11 mouse cellular contexts compared by ENCODE assay signal in genomic region chr14:121713166-121713829, GRCm38 (mm10).
DNase-seq lines count a peak whose midpoint lies in the region; ATAC-seq lines count a peak whose summit lies in the region.
"Had no signal": no experiment of that assay in that cellular context is flagged by ENCODE, and none has a peak within 500 bp of the region (broad histone marks: within the 10 kb centered on the region; RNA-seq: fewer than 3 reads in every experiment).

No protein-coding gene starts in this region.

- WGBS in heart, embryonic 15.5 days = 31% methylated on average over 7 of the region's 7 CpGs
- 28% methylated on average over 7 of the region's 7 CpGs for WGBS in embryonic facial prominence, embryonic 15.5 days
- 12% methylated on average over 7 of the region's 7 CpGs for WGBS in limb, embryonic 11.5 days

- no peaks in the 10 kb centered on the region for H3K9me3 ChIP-seq in heart, embryonic 15.5 days (replicated peaks)
- no peaks in the 10 kb centered on the region for H3K9me3 ChIP-seq in embryonic facial prominence, embryonic 15.5 days (replicated peaks)
- H3K9me3 ChIP-seq in limb, embryonic 11.5 days (ENCODE audit: control insufficient read depth, low read length) = no peaks in the 10 kb centered on the region

- H3K27me3 ChIP-seq in heart, embryonic 15.5 days = peaks cover 7% of the 10 kb centered on the region
- H3K27me3 ChIP-seq in embryonic facial prominence, embryonic 15.5 days = no peaks in the 10 kb centered on the region
- H3K27me3 ChIP-seq in limb, embryonic 11.5 days (ENCODE audit: control insufficient read depth, insufficient read depth, low read length) = no peaks in the 10 kb centered on the region

- 0 out of 2 replicates have a peak, but pooled peaks have one; percentile 28 for ATAC-seq in heart, embryonic 15.5 days (replicated peaks; ENCODE audit: insufficient number of reproducible peaks, insufficient read depth, low FRiP score, low read depth)
- ATAC-seq in embryonic facial prominence, embryonic 15.5 days (ENCODE audit: insufficient number of reproducible peaks, low FRiP score, low TSS enrichment, low read depth) = no peak; the same call in 1 of the 2 replicates
- peak; percentile 72 for ATAC-seq in limb, embryonic 11.5 days (ENCODE audit: insufficient number of reproducible peaks, low FRiP score, low TSS enrichment, low read depth)
- ATAC-seq in granulocyte monocyte progenitor cell, adult 5-6 weeks (replicated peaks; ENCODE audit: poor library complexity, severe bottlenecking) = no peak

- no peak overlapping the region for H3K9ac ChIP-seq in heart, embryonic 15.5 days
- H3K9ac ChIP-seq in embryonic facial prominence, embryonic 15.5 days = no peak overlapping the region
- no peak overlapping the region for H3K9ac ChIP-seq in limb, embryonic 11.5 days (ENCODE audit: low read length)

- H3K4me2 ChIP-seq in heart, embryonic 15.5 days = no peak overlapping the region
- no peak overlapping the region for H3K4me2 ChIP-seq in embryonic facial prominence, embryonic 15.5 days (replicated peaks)
- no peak overlapping the region for H3K4me2 ChIP-seq in limb, embryonic 11.5 days (ENCODE audit: low read depth, severe bottlenecking)

- no peak overlapping the region for H3K4me3 ChIP-seq in heart, embryonic 15.5 days
- no peak overlapping the region for H3K4me3 ChIP-seq in embryonic facial prominence, embryonic 15.5 days (replicated peaks)
- no peak overlapping the region for H3K4me3 ChIP-seq in limb, embryonic 11.5 days (ENCODE audit: low read depth, low read length)

- intact Hi-C loops in heart, postnatal 36 days (cut with DNase I) = loop anchor here (5.0 kb wide), 1 partner anchor 39 kb away; no protein-coding TSS in a partner anchor

- H3K4me1 ChIP-seq in heart, embryonic 15.5 days (replicated peaks) = peaks cover 24% of the 10 kb centered on the region
- peaks cover 18% of the 10 kb centered on the region for H3K4me1 ChIP-seq in embryonic facial prominence, embryonic 15.5 days
- peaks cover 20% of the 10 kb centered on the region for H3K4me1 ChIP-seq in limb, embryonic 11.5 days (ENCODE audit: control insufficient read depth, insufficient read depth, low read length)

- no peak overlapping the region for H3K27ac ChIP-seq in heart, embryonic 15.5 days
- peak overlapping the region; percentile 51; the same call in 1 of the 2 replicates for H3K27ac ChIP-seq in embryonic facial prominence, embryonic 15.5 days (replicated peaks)
- no peak overlapping the region for H3K27ac ChIP-seq in limb, embryonic 11.5 days (replicated peaks; ENCODE audit: low read depth, low read length)

- H3K36me3 ChIP-seq in heart, embryonic 15.5 days = no peaks in the 10 kb centered on the region
- H3K36me3 ChIP-seq in embryonic facial prominence, embryonic 15.5 days = no peaks in the 10 kb centered on the region
- no peaks in the 10 kb centered on the region for H3K36me3 ChIP-seq in limb, embryonic 11.5 days (ENCODE audit: control insufficient read depth, insufficient read depth, low read length)

- no peak for DNase-seq in heart, postnatal 36 days
- peak; percentile 53 for DNase-seq in Muller cell, postnatal 12 days (ENCODE audit: inconsistent ontology term)
- DNase-seq in limb, embryonic 11.5 days (ENCODE audit: low spot score) = peak; percentile 39
- no peak for DNase-seq in adrenal gland, postnatal 10 days
- DNase-seq in cerebellum, adult 11-12 months = no peak
- DNase-seq: cerebellum, postnatal 36 days; gastrocnemius, postnatal 36 days; lung, postnatal 14 days had no signal

Comparison
In these comparisons a context has a peak if more than half of its experiments do, and no peak if none do; other contexts are left out.
1. ATAC-seq: peak in heart, embryonic 15.5 days (single experiment) and limb, embryonic 11.5 days (single experiment); none in embryonic facial prominence, embryonic 15.5 days (single experiment) and granulocyte monocyte progenitor cell, adult 5-6 weeks (single experiment).
2. DNase-seq: peak in Muller cell, postnatal 12 days (single experiment) and limb, embryonic 11.5 days (single experiment); none in heart, postnatal 36 days (0 of 2), adrenal gland, postnatal 10 days (single experiment) and cerebellum, adult 11-12 months (single experiment).